Mouse (Mus musculus): ENCODE results near the gene Gch1.

- TF ChIP-seq CTCF (IDR thresholded peaks at IDR 0.05; ENCODE audit: low read depth) (no peak), EP300 (optimal IDR thresholded peaks at IDR 0.05) (no peak)
Measured at GRCm38 (mm10) chr14:47177846-47178414, 11.3 kb downstream of the Gch1 start.
